Mouse (Mus musculus): ENCODE results near the gene Emc10.

DNA sequence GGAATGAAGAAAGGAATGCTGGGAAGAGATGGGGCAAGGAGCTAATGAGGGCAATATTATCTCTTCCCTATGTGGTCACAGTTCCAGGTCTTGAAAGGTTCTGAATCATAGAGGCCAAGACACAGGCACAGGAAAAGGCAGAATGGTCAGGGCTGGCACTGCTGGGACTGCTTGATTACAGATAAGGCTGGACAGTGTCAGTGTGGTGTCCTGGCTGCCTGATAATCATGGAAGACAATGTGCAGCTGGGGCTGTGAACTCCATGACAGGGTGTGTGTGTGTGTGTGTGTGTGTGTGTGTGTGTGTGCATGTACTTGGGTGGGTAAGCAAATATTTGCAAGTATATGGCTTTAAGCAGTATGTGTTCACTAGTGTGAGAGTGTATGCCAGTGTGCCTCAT lies 11.2 kb upstream of the Emc10 start:
- TF ChIP-seq GATA1 (IDR thresholded peaks at IDR 0.05; ENCODE audit: low read length) (no peak), TAL1 (IDR thresholded peaks at IDR 0.05; ENCODE audit: low read length) (no peak)

Measured in erythroblast, embryonic 14.5 days (primary cell).